Mouse (Mus musculus) CH12.LX (cell line): ENCODE results near the gene 6330409D20Rik. TPM values are rescaled to one million over a fixed set of nuclear protein-coding genes. Genes with fewer than 3 reads are reported as not detected.

Source experiments
- DNase-seq: peaks from one replicate; pipeline ENCODE4 v3.0.0-alpha.2; 2013; ENCODE audit errors: extremely low read depth
- H3K27ac ChIP-seq: 2 replicates; pipeline ENCODE4 v1.5.1; 2012; ENCODE audit warnings: low read depth, mild to moderate bottlenecking, control low read depth, moderate library complexity; ENCODE audit not compliant: insufficient read depth
- H3K27me3 ChIP-seq: replicated peaks from 2 replicates; pipeline ENCODE3; 2012; ENCODE audit warnings: inconsistent platforms
- H3K36me3 ChIP-seq, 2 experiments: replicated peaks in 1 of 2; 2 replicates each; pipeline versions ENCODE3 to v1.6.1; 2012; ENCODE audit warnings: inconsistent platforms in 1 of 2, low read length in 1 of 2, mild to moderate bottlenecking in 1 of 2, mixed read lengths in 1 of 2, moderate library complexity in 1 of 2; ENCODE audit not compliant: control insufficient read depth in 1 of 2, insufficient read depth in 1 of 2
- H3K4me1 ChIP-seq, 2 experiments: 2 replicates each; pipeline ENCODE4 v1.6.1; 2012; ENCODE audit warnings: inconsistent platforms in 1 of 2, moderate library complexity in 1 of 2; ENCODE audit not compliant: insufficient read depth in 2 of 2, control insufficient read depth in 1 of 2
- H3K4me2 ChIP-seq: 2 replicates; pipeline ENCODE4 v1.6.1; 2012; ENCODE audit warnings: low read depth, mild to moderate bottlenecking, control low read depth; ENCODE audit not compliant: poor library complexity, insufficient read depth, severe bottlenecking
- H3K4me3 ChIP-seq, 3 experiments: fragments of 150-350 bp in 1 of 3; sonication (generic) in 1 of 3; replicated peaks in 1 of 3; 2 replicates each; pipeline versions ENCODE3 to v1.5.1; 2011 to 2012; ENCODE audit warnings: low read depth in 2 of 3, low read length in 2 of 3, mild to moderate bottlenecking in 2 of 3, moderate library complexity in 2 of 3, control low read depth in 1 of 3, improper control_type of control experiment in 1 of 3, inconsistent platforms in 1 of 3, mixed read lengths in 1 of 3; ENCODE audit not compliant: poor library complexity in 1 of 3
- H3K79me2 ChIP-seq: replicated peaks from 2 replicates; pipeline ENCODE4 v1.6.1; 2012; ENCODE audit warnings: mild to moderate bottlenecking, moderate library complexity; ENCODE audit not compliant: control insufficient read depth, poor library complexity, insufficient read depth, severe bottlenecking; ENCODE audit errors: extremely low read depth
- H3K9ac ChIP-seq: 2 replicates; pipeline ENCODE4 v1.6.1; 2012; ENCODE audit warnings: low read depth, mild to moderate bottlenecking, control low read depth, moderate library complexity; ENCODE audit not compliant: insufficient read depth
- H3K9me3 ChIP-seq: replicated peaks from 2 replicates; pipeline ENCODE3; 2012; ENCODE audit warnings: low read length, inconsistent platforms, mixed read lengths
- CHD2 ChIP-seq: IDR thresholded peaks from 2 replicates; pipeline ENCODE4 v1.6.1; 2011; ENCODE audit warnings: low read length, improper control_type of control experiment
- ETS1 ChIP-seq: conservative IDR thresholded peaks from 2 replicates; pipeline ENCODE4 v1.6.1; 2012; ENCODE audit warnings: low read depth, mild to moderate bottlenecking, inconsistent platforms, low read length, improper control_type of control experiment, moderate library complexity
- HCFC1 ChIP-seq: IDR thresholded peaks from 2 replicates; pipeline ENCODE4 v1.6.1; 2012; ENCODE audit warnings: low read depth, mild to moderate bottlenecking, inconsistent platforms, low read length, improper control_type of control experiment
- IRF4 ChIP-seq: IDR thresholded peaks from 2 replicates; pipeline ENCODE4 v1.6.1; 2014; ENCODE audit warnings: low read depth, mild to moderate bottlenecking, inconsistent platforms, low read length, improper control_type of control experiment
- JUN ChIP-seq: IDR thresholded peaks from 2 replicates; pipeline ENCODE4 v1.6.1; 2011; ENCODE audit warnings: low read depth, mild to moderate bottlenecking, low read length, improper control_type of control experiment, moderate library complexity; ENCODE audit not compliant: insufficient read depth
- KAT2A ChIP-seq: IDR thresholded peaks from 2 replicates; pipeline ENCODE4 v1.6.1; 2012; ENCODE audit warnings: low read length, improper control_type of control experiment, inconsistent platforms; ENCODE audit not compliant: insufficient replicate concordance
- MAFK ChIP-seq: IDR thresholded peaks from 2 replicates; pipeline ENCODE4 v1.6.1; 2011; ENCODE audit warnings: low read length, improper control_type of control experiment; ENCODE audit not compliant: insufficient replicate concordance
- MAX ChIP-seq: IDR thresholded peaks from 2 replicates; pipeline ENCODE4 v1.6.1; 2011; ENCODE audit warnings: low read length, improper control_type of control experiment
- MAZ ChIP-seq: IDR thresholded peaks from 2 replicates; pipeline ENCODE4 v1.6.1; 2012; ENCODE audit warnings: low read depth, mild to moderate bottlenecking, inconsistent platforms, low read length, improper control_type of control experiment, moderate library complexity
- MXI1 ChIP-seq: IDR thresholded peaks from 2 replicates; pipeline ENCODE4 v1.6.1; 2011; ENCODE audit warnings: mild to moderate bottlenecking, low read depth, low read length, improper control_type of control experiment
- MYC ChIP-seq: IDR thresholded peaks from 2 replicates; pipeline ENCODE4 v1.6.1; 2011; ENCODE audit warnings: low read depth, mild to moderate bottlenecking, improper control_type of control experiment, low read length
- NELFE ChIP-seq: IDR thresholded peaks from 2 replicates; pipeline ENCODE4 v1.6.1; 2011; ENCODE audit warnings: low read depth, low read length, improper control_type of control experiment
- NRF1 ChIP-seq: IDR thresholded peaks from 2 replicates; pipeline ENCODE4 v1.6.1; 2014; ENCODE audit warnings: low read depth, mild to moderate bottlenecking, inconsistent platforms, low read length, improper control_type of control experiment, moderate library complexity
- PAX5 ChIP-seq: IDR thresholded peaks from 2 replicates; pipeline ENCODE4 v1.6.1; 2012; ENCODE audit warnings: low read length, inconsistent platforms, mixed read lengths
- POLR2A ChIP-seq: IDR thresholded peaks from 2 replicates; pipeline ENCODE4 v1.6.1; 2011; ENCODE audit warnings: low read depth, mild to moderate bottlenecking, improper control_type of control experiment, low read length
- TCF12 ChIP-seq: IDR thresholded peaks from 2 replicates; pipeline ENCODE4 v1.6.1; 2014; ENCODE audit warnings: low read depth, mild to moderate bottlenecking, inconsistent platforms, low read length, improper control_type of control experiment
- UBTF ChIP-seq: IDR thresholded peaks from 2 replicates; pipeline ENCODE4 v1.6.1; 2012; ENCODE audit warnings: low read depth, mild to moderate bottlenecking, inconsistent platforms, low read length, improper control_type of control experiment, moderate library complexity
- USF1 ChIP-seq: IDR thresholded peaks from 2 replicates; pipeline ENCODE4 v1.6.1; 2014; ENCODE audit warnings: low read depth, mild to moderate bottlenecking, inconsistent platforms, low read length, improper control_type of control experiment
- ZKSCAN1 ChIP-seq: IDR thresholded peaks from 2 replicates; pipeline ENCODE4 v1.6.1; 2012; ENCODE audit warnings: low read depth, inconsistent platforms, low read length, improper control_type of control experiment, borderline replicate concordance
- ZNF384 ChIP-seq: IDR thresholded peaks from 2 replicates; pipeline ENCODE4 v1.6.1; 2012; ENCODE audit warnings: low read depth, low read length, improper control_type of control experiment, inconsistent platforms
- dilution Hi-C: fragments of 300-500 bp; cut with MboI; formaldehyde crosslinking; loops from 2 replicates; pipeline ENCODE4 v1.14.3; 2020; ENCODE audit warnings: low sequenced_read_pairs; ENCODE audit not compliant: extremely low pct_unique_long_range_greater_than_20kb, extremely low pct_ligation_motif_present
- in situ Hi-C: fragments of 300-500 bp; cut with MboI; formaldehyde crosslinking; loops from 3 replicates; pipeline ENCODE4 v1.14.3; 2019; ENCODE audit warnings: low sequenced_read_pairs, low pct_ligation_motif_present, low pct_unique_long_range_greater_than_20kb, mixed read lengths
- polyA plus RNA-seq: library from polyadenylated mRNA; unstranded; fragments of >175 nt; gene quantifications from 2 replicates; pipeline ENCODE4 v1.2.1, GENCODE M21; 2012; ENCODE audit warnings: low read depth; ENCODE audit not compliant: insufficient read length
- total RNA-seq, 2 experiments: library from RNA; depleted of rRNA; stranded (reverse); fragments of 300-350 nt in 1 of 2; fragments of >200 nt in 1 of 2; gene quantifications; 2 replicates each; pipeline ENCODE4 v1.2.3; 2012 to 2014

Gene 6330409D20Rik
- total and polyA plus RNA-seq, 3 experiments, result 0.46 TPM; not detected in 2

DNA sequence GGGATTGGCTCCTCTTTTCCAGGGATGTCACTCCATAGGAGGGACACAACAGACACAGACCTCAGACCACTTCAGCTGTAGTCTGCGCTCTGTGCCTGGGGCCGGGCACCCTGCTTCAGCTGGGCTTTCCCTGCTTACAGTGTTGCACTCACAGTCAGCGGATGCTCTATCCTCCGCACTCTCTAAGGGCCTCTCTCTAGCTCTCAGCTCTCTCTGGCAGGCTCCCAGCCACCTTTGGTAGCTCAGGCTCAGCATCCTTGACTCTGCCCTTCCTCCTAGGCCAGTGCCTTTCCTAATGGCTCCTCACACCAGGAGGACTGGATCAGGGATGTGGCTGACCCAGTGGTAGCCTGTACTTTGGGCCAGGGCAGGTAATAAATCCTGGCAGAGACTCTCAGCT lies 8.9 kb downstream of the 6330409D20Rik start:
- H3K4me3 ChIP-seq, result no peak overlapping the region
- H3K27me3 ChIP-seq, result no peaks in the 10 kb centered on the region
- dilution Hi-C loops (no loop called here), in situ Hi-C loops (no loop called here)
- H3K9me3 ChIP-seq, result no peaks in the 10 kb centered on the region
- no peak overlapping the region for H3K4me2 ChIP-seq
- H3K79me2 ChIP-seq, result no peaks in the 10 kb centered on the region
- DNase-seq, result no peak
- TF ChIP-seq ETS1, result no peak
- no peak for TF ChIP-seq HCFC1
- TF ChIP-seq TCF12, result no peak
- TF ChIP-seq KAT2A, result no peak
- TF ChIP-seq MAX, result no peak
- no peak for TF ChIP-seq PAX5
- TF ChIP-seq USF1, result no peak
- TF ChIP-seq ZKSCAN1, result no peak
- no peak for TF ChIP-seq MAZ
- TF ChIP-seq ZNF384, result no peak
- TF ChIP-seq CHD2, result no peak
- TF ChIP-seq MXI1, result no peak
- no peak overlapping the region for H3K9ac ChIP-seq
- H3K4me1 ChIP-seq, result peaks cover 7 to 66% of the 10 kb centered on the region in 2 experiments; a peak in 3 of 4 replicates
- H3K36me3 ChIP-seq, result peaks cover 19 to 88% of the 10 kb centered on the region in 2 experiments
- H3K27ac ChIP-seq, result no peak overlapping the region

DNA sequence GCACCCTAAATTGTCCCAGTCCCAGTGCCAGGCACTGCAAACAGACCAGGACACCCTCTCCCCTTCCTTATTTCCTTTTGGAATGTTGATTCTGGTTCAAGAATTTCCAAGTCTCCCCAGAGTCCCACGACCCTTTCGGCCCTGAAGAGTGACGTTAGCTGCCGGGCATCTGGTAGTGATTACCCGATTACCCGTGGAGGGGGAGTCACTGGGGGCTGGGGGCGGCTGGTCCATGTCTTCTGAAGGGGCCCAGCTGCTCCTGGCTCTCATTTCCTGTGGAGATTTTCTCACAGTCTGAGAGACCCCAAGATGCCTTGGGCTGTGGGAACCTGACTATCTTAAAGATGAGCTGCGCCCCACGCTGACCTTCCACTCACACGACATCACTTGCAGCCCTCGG lies 10.0 kb downstream of the 6330409D20Rik start:
- no peak for TF ChIP-seq MAZ
- no peak for TF ChIP-seq MAX
- TF ChIP-seq MXI1, result no peak
- TF ChIP-seq NRF1, result no peak
- TF ChIP-seq MYC, result no peak
- no peak for TF ChIP-seq UBTF
- no peak for TF ChIP-seq MAFK
- no peak for TF ChIP-seq TCF12
- no peak for TF ChIP-seq IRF4
- TF ChIP-seq ETS1, result no peak
- TF ChIP-seq JUN, result no peak
- no peak for TF ChIP-seq NELFE
- no peak for TF ChIP-seq POLR2A
- Histone ChIP-seq H3K27ac (no peak overlapping the region), H3K9me3 (no peaks in the 10 kb centered on the region), H3K4me3 (no peak overlapping the region), H3K4me2 (no peak overlapping the region), H3K36me3 (peaks cover 23 to 87% of the 10 kb centered on the region in 2 experiments), H3K9ac (no peak overlapping the region), H3K4me1 (peaks cover 2 to 64% of the 10 kb centered on the region in 2 experiments; a peak in 3 of 4 replicates), H3K27me3 (no peaks in the 10 kb centered on the region), H3K79me2 (no peaks in the 10 kb centered on the region)
- no peak for DNase-seq
- in situ Hi-C loops (no loop called here), dilution Hi-C loops (no loop called here)
